ENCODE assay signal across 18 mouse cellular contexts in the genomic region with DNA sequence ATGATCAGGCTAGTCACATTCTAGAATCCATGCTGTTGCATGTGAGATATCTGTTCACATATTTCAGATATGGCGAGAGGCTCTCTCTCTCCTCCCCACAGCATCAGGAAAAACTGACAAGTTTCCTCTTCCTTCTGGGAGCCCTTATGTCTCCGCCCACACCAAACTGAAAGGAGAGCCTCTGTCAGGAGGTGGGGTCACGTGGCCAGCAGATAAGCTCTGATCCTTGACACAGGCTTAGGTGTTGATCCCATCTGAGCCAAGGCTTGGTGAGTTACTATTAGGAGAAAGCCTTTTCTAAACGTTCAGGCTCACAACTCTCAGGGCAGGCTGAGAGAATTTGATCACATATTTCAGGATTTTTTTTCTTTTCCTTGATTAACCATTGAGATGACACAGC.
A peak's percentile ranks its signal among the peaks of the same experiment; 100 is the strongest.
DNase-seq lines count a peak whose midpoint lies in the region; ATAC-seq and TF ChIP-seq lines count a peak whose summit lies in the region.
"Had no signal": no experiment of that assay in that cellular context is flagged by ENCODE, and none has a peak within 500 bp of the region (broad histone marks: within the 10 kb centered on the region; RNA-seq: fewer than 3 reads in every experiment).

No protein-coding gene starts in this region.

- ATAC-seq in frontal cortex, adult (ENCODE audit: low TSS enrichment), result 0 out of 2 replicates have a peak, but pooled peaks have one; percentile 38
- ATAC-seq in Patski, result peak; percentile 17
- ATAC-seq in intestine, embryonic 14.5 days (replicated peaks; ENCODE audit: low FRiP score, low TSS enrichment, low read depth), result peak; percentile 60; the same call in 1 of the 2 replicates
- ATAC-seq in kidney, embryonic 15.5 days (replicated peaks; ENCODE audit: low FRiP score), result no peak
- ATAC-seq: liver, postnatal 0 days; midbrain, embryonic 15.5 days had no signal

- H3K4me1 ChIP-seq in intestine, embryonic 14.5 days (replicated peaks; ENCODE audit: control insufficient read depth, insufficient read depth, low read length), result no peaks in the 10 kb centered on the region
- no peaks in the 10 kb centered on the region for H3K4me1 ChIP-seq in kidney, embryonic 15.5 days
- H3K4me1 ChIP-seq: embryonic facial prominence, embryonic 13.5 days; limb, embryonic 15.5 days; midbrain, embryonic 15.5 days had no signal

- H3K27me3 ChIP-seq in Patski, result peaks cover 3% of the 10 kb centered on the region
- no peaks in the 10 kb centered on the region for H3K27me3 ChIP-seq in intestine, embryonic 14.5 days (replicated peaks; ENCODE audit: control insufficient read depth, insufficient read depth, low read length)
- H3K27me3 ChIP-seq in kidney, embryonic 15.5 days, result no peaks in the 10 kb centered on the region
- H3K27me3 ChIP-seq: embryonic facial prominence, embryonic 13.5 days; limb, embryonic 15.5 days; midbrain, embryonic 15.5 days had no signal

- H3K4me3 ChIP-seq in intestine, embryonic 14.5 days (ENCODE audit: low read depth, low read length), result no peak overlapping the region
- no peak overlapping the region for H3K4me3 ChIP-seq in kidney, embryonic 15.5 days (replicated peaks)
- H3K4me3 ChIP-seq: embryonic facial prominence, embryonic 13.5 days; forebrain, embryonic 10.5 days; limb, embryonic 15.5 days; midbrain, embryonic 15.5 days had no signal

- H3K9ac ChIP-seq in intestine, embryonic 14.5 days (ENCODE audit: low read length), result no peak overlapping the region
- no peak overlapping the region for H3K9ac ChIP-seq in kidney, embryonic 15.5 days
- H3K9ac ChIP-seq: embryonic facial prominence, embryonic 13.5 days; hindbrain, embryonic 14.5 days; limb, embryonic 15.5 days; liver, postnatal 0 days; midbrain, embryonic 15.5 days had no signal

- H3K9me3 ChIP-seq in intestine, embryonic 14.5 days (ENCODE audit: control insufficient read depth, low read length), result no peaks in the 10 kb centered on the region
- H3K9me3 ChIP-seq in kidney, embryonic 15.5 days (replicated peaks), result no peaks in the 10 kb centered on the region
- H3K9me3 ChIP-seq: embryonic facial prominence, embryonic 13.5 days; forebrain, embryonic 10.5 days; limb, embryonic 15.5 days; midbrain, embryonic 15.5 days had no signal

- POLR2A ChIA-PET in Patski (lab: Charles Lee), result no interaction called here

- 21% methylated on average over 4 of the region's 4 CpGs for WGBS in intestine, embryonic 14.5 days
- 26% methylated on average over 4 of the region's 4 CpGs for WGBS in kidney, embryonic 15.5 days

- H3K4me2 ChIP-seq in intestine, embryonic 14.5 days (ENCODE audit: low read length), result no peak overlapping the region
- no peak overlapping the region for H3K4me2 ChIP-seq in kidney, embryonic 15.5 days
- H3K4me2 ChIP-seq: embryonic facial prominence, embryonic 13.5 days; hindbrain, embryonic 14.5 days; limb, embryonic 15.5 days; midbrain, embryonic 15.5 days had no signal

- no peak for DNase-seq in frontal cortex, postnatal 25 days (ENCODE audit: low spot score in 2 of 2)
- DNase-seq in 3134 (ENCODE audit: extremely low read depth, insufficient read length, low spot score) (peak; percentile 12), Patski (ENCODE audit: low read depth, low spot score) (no peak)
- no peak for DNase-seq in intestine, embryonic 14.5 days (ENCODE audit: low spot score)
- no peak for DNase-seq in kidney, postnatal 14 days
- DNase-seq in left cerebral cortex, adult 9 months (ENCODE audit: low spot score in 2 of 2), result no peak
- DNase-seq: adrenal gland, postnatal 25 days; cerebellum, postnatal 10 days; kidney, adult 8-10 months; liver, postnatal 0 days; lung, postnatal 4 days had no signal

- no peak overlapping the region for H3K27ac ChIP-seq in intestine, embryonic 14.5 days (ENCODE audit: low read depth)
- H3K27ac ChIP-seq in kidney, embryonic 15.5 days, result no peak overlapping the region
- H3K27ac ChIP-seq: embryonic facial prominence, embryonic 13.5 days; forebrain, embryonic 10.5 days; hindbrain, embryonic 14.5 days; limb, embryonic 15.5 days; midbrain, embryonic 15.5 days had no signal

- CTCF ChIA-PET in Patski (lab: Charles Lee), result no interaction called here

- TF ChIP-seq CTCF in Patski (IDR thresholded peaks at IDR 0.05), result no peak

- no peaks in the 10 kb centered on the region for H3K36me3 ChIP-seq in intestine, embryonic 14.5 days (ENCODE audit: control insufficient read depth, insufficient read depth, low read length)
- H3K36me3 ChIP-seq in kidney, embryonic 15.5 days, result no peaks in the 10 kb centered on the region
- H3K36me3 ChIP-seq: embryonic facial prominence, embryonic 13.5 days; forebrain, embryonic 10.5 days; limb, embryonic 15.5 days; midbrain, embryonic 15.5 days had no signal

- in situ Hi-C loops in Patski (cut with MboI; ENCODE audit: low pct_unique_long_range_greater_than_20kb), result no loop called here
